Mouse (Mus musculus) left cerebral cortex, postnatal 14 days (tissue): ENCODE data around the gene Gal3st2c. TPM values are rescaled to one million over a fixed set of nuclear protein-coding genes. Genes with fewer than 3 reads are reported as not detected.
A peak's percentile ranks its signal among the peaks of the same experiment; 100 is the strongest.
"Not testable (repeated sequence)": the region's sequence is repeated elsewhere in the genome, so short reads cannot be mapped to it uniquely, and the experiment has no call there.

Source experiments
- DNase-seq, 2 experiments: peaks; one replicate each; pipeline ENCODE4 v3.0.0; 2021 to 2022; ENCODE audit warnings: low spot score in 2 of 2, mixed read lengths in 1 of 2
- intact Hi-C: fragments of 180-260 bp; cut with DNase I; formaldehyde crosslinking; loops from one replicate; pipeline ENCODE4 v1.15.1; 2025
- long read RNA-seq, 2 experiments: library from polyadenylated mRNA; stranded (forward); transcript quantifications; one replicate each; pipeline ENCODE4 v2.0.0; 2021
- total RNA-seq, 2 experiments: library from RNA; stranded (reverse); gene quantifications; 2 replicates each; pipeline ENCODE4 v1.2.3; 2021

Gene Gal3st2c
- under 1 TPM in 1 of 2 experiments, not detected in 1; 0.04 TPM for total RNA-seq
- long read RNA-seq, experiment 1: 0 reads
- long read RNA-seq, experiment 2: 0 reads

GRCm38 (mm10) chr1:93990209-93990608 lies at the start of gene Gal3st2c:
Gene Gal3st2c (plus strand): TSS chr1:93990509.
- intact Hi-C loops, DNase-seq: not testable (repeated sequence)

DNA sequence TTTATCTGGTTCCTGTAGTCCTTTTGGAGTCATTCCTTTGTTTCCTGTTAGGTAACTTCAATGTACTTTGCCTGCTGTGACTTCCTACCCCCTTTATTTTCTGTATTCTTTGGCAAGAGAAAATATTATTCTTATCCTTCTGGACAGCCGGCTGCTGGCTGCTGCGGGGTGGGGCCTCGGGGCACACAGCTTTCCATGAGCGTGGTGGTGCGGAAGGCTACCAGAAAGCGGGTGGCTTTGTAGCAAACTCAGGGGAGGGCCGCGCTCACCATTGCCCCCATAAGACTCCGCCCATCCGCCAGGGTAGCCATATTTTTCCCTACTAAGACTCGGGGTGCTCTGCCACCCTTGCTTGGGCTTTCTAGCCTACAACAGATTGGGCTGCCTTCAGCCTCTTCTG lies 41.2 kb upstream of the Gal3st2c start:
- intact Hi-C loops, DNase-seq: not testable (repeated sequence)

GRCm38 (mm10) chr1:93966489-93966888 lies 23.8 kb upstream of the Gal3st2c start:
- intact Hi-C loops, DNase-seq: not testable (repeated sequence)

DNA sequence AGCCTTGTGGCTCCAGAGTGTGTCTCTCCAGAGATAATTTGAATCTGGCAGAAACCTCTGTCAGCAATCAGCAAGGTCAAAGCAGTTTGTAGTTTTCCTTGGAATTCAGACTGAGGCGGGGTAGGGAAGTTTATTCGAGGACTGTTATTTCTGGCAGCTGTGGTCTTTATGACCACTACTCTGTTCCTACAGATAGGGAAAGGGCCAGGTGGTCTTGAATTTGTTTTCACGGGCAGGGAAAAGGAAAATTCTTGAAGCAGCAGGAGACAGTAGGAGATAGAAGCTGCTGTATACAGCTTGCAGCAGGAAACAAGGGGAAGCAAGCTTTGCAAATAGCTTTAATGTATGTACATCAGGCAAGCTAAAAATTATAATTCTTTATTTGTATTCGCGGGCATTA lies 19.9 kb upstream of the Gal3st2c start:
- DNase-seq, intact Hi-C loops: not testable (repeated sequence)

- DNase-seq, intact Hi-C loops: not testable (repeated sequence)
Observed at GRCm38 (mm10) chr1:93970797-93971196, 19.5 kb upstream of the Gal3st2c start.

- DNase-seq, intact Hi-C loops: not testable (repeated sequence)
Observed at GRCm38 (mm10) chr1:93975764-93976163, 14.5 kb upstream of the Gal3st2c start.

- intact Hi-C loops, DNase-seq: not testable (repeated sequence)
Observed at GRCm38 (mm10) chr1:93978287-93978686, 12.0 kb upstream of the Gal3st2c start.

DNA sequence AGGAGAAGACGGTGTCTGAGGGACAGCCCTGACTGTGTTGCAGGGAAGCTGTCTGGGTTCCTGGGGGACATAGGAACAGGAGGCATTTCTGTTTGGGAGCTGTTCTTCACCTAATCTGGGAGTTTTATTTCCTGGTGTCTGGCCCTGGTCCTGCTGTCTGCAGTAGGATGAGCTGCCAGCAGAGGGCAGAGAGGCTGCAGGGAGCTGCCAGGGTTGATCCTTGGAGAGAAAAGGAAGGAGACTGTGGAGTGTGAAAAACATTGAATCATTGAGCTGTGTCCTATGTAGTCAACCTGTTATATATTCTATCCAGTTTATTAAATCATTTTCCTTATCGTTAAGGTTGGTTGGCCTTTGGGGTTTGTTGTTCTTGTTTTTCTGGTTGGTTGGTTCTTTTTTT lies 9.4 kb upstream of the Gal3st2c start:
- not testable (repeated sequence) for DNase-seq

GRCm38 (mm10) chr1:93986167-93986566 lies 4.1 kb upstream of the Gal3st2c start:
- intact Hi-C loops: no loop called here

More for the DNA sequence above, 9.4 kb upstream of the Gal3st2c start:
- intact Hi-C loops: not testable (repeated sequence)

GRCm38 (mm10) chr1:93988786-93989185 lies 1.5 kb upstream of the Gal3st2c start:
- intact Hi-C loops: no loop called here
- no peak for DNase-seq

More at GRCm38 (mm10) chr1:93986167-93986566, 4.1 kb upstream of the Gal3st2c start:
- no peak for DNase-seq

DNA sequence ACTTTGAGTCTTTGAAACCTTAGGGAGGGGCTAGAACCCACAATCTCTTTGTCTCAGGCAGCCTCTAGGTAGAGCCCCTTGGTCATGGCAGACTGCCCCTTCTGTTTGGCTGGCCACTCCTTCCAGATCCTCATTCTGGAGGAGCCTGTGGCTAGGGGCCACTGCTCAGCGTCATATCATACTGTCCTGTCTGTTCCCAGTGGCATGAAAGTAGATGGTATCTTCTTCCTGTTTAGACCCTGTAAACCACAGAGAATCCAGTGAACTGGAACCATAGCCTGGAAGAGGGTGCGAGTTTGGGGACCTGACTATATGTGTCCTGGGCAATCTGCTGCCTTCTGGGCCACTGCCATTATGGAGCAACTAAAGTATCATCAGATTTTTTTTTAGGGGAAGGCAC lies 759 bp downstream of the Gal3st2c start:
- DNase-seq, intact Hi-C loops: not testable (repeated sequence)

GRCm38 (mm10) chr1:93991491-93991890 lies 1.2 kb downstream of the Gal3st2c start:
- DNase-seq, intact Hi-C loops: not testable (repeated sequence)

GRCm38 (mm10) chr1:94001023-94001422 lies 10.7 kb downstream of the Gal3st2c start:
- intact Hi-C loops: no loop called here

GRCm38 (mm10) chr1:94005954-94006506 lies 15.7 kb downstream of the Gal3st2c start:
- intact Hi-C loops: not testable (repeated sequence)
- DNase-seq: peak in 1 of 2 experiments; percentile 85

More at GRCm38 (mm10) chr1:94001023-94001422, 10.7 kb downstream of the Gal3st2c start:
- DNase-seq: no peak

DNA sequence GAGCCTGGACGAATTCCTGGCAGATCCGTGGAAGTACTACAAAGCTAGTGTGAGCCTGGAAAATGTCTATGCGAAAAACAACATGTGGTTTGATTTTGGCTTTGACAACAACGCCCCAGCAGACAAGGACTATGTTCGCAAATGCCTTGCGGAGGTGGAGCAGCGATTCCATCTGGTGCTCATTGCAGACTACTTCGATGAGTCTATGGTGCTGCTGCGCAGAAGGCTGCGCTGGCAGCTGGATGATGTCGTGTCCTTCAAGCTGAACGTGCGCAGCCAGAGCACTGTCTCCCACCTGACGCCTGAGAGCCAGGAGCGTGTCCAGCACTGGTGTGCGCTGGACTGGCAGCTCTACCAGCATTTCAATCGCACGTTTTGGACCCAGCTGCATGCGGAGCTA lies 18.5 kb downstream of the Gal3st2c start:
- DNase-seq: peak; percentile 74 to 90
- intact Hi-C loops: not testable (repeated sequence)

- intact Hi-C loops: no loop called here
- no peak for DNase-seq
Observed at GRCm38 (mm10) chr1:94011643-94012042, 21.3 kb downstream of the Gal3st2c start.

GRCm38 (mm10) chr1:94020151-94020550 lies 29.8 kb downstream of the Gal3st2c start, which contains the start of gene Neu4:
Gene Neu4 (plus strand): TSS chr1:94020451.
- intact Hi-C loops: no loop called here
- DNase-seq: peak in 1 of 2 experiments; percentile 45

DNA sequence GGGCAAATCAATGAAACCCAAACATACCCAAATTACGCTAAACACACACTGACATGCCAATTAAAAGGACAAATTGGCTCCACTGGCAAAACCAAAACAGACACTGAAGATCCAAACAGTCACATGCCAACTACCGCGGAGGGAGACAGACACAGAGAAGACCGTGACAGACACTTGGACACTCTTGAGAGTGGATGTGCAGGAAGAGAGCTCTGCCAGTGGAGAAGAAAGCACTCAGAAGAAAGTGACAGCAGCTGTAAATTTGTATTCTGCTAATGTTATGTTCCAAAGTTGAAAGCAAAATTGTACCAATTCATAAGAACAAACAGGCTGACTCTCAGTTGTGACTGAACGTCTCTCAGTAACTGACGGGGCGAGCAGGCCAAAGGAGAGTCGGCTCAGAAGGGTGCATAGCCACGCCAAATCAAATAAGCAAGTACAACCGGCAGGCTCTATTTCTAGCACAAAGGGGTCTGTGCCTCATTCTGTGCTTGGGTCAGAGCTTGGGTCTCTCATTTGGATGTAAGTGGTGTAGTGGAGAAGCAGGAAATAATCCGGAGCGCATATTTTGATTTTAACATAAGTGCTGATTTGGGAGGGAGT lies 37.3 kb downstream of the Gal3st2c start:
- peak; percentile 13 to 24 for DNase-seq
- intact Hi-C loops: no loop called here

DNA sequence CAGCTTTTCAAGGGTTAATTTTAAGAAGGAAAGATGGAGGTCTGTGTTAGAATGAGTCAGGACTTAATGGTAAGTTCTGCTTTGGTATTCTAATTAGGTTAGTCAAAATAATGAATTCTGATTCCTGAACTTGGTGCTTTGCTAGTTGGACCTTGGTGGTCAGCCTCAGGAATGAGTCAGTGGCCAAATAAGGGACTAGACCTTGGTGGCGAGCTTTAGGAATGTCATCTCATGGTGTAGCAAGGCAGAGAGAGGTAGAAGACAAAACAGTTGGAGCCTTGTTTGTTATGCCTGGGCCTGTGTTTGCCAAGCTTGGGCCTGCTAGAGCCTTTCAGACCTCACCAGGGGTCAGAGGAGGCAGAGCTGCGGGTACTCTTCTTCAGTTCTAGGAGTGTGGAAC lies 38.4 kb downstream of the Gal3st2c start:
- intact Hi-C loops: no loop called here
- DNase-seq: no peak

DNA sequence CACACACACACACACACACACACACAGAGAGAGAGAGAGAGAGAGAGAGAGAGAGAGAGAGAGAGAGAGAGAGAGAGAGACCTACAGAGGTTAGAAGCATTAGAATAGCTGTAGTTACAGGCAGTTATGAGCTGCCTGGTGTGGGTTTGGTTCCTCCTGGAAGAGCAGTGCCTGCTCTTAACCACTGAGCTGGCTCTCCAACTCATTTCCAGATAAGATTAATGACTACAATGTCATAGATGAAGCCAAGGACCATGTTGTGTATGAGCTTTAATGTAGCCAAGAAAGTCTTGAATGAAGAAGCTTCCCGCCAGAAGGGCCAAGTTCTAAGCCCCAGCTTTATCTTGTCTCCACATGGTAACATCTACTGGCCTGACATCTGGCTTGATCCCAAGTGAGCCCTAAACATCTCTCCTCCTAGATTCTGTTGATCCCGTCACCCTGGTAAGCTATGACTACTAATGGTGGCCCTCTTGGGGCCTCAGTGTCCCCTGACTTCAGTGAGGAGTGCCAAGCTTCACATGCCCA lies 42.8 kb downstream of the Gal3st2c start:
- DNase-seq: no peak
- intact Hi-C loops: no loop called here
